9 mouse cellular contexts compared by ENCODE assay signal in genomic region chr15:90679760-90680579, GRCm38 (mm10). TPM values are rescaled to one million over a fixed set of nuclear protein-coding genes. Genes with fewer than 3 reads are reported as not detected.
DNase-seq lines count a peak whose midpoint lies in the region; ATAC-seq and TF ChIP-seq lines count a peak whose summit lies in the region.
"Had no signal": no experiment of that assay in that cellular context is flagged by ENCODE, and none has a peak within 500 bp of the region (broad histone marks: within the 10 kb centered on the region; RNA-seq: fewer than 3 reads in every experiment).

No protein-coding gene starts in this region.

- peak overlapping the region; percentile 57 for H3K9ac ChIP-seq in heart, embryonic 11.5 days (ENCODE audit: low read depth, low read length)
- H3K9ac ChIP-seq in kidney, embryonic 14.5 days (ENCODE audit: low read depth, low read length): peak overlapping the region; percentile 56; the same call in 1 of the 2 replicates
- peak overlapping the region; percentile 53 for H3K9ac ChIP-seq in liver, adult 2 months (ENCODE audit: low read depth, low read length)
- peak overlapping the region; percentile 72 for H3K9ac ChIP-seq in midbrain, postnatal 0 days (replicated peaks; ENCODE audit: low read length, poor library complexity, severe bottlenecking)

- peak; percentile 96 for TF ChIP-seq CTCF in embryonic fibroblast, embryonic 13.5 days (IDR thresholded peaks at IDR 0.05; ENCODE audit: borderline replicate concordance, insufficient read depth, low read length)
- peak; percentile 95 for TF ChIP-seq CTCF in liver, adult 2 months (IDR thresholded peaks at IDR 0.05; ENCODE audit: low read depth, low read length)
- peak; percentile 97 for TF ChIP-seq CTCF in midbrain, postnatal 0 days (IDR thresholded peaks at IDR 0.05)
- TF ChIP-seq CTCF in testis, adult 2 months (IDR thresholded peaks at IDR 0.05; ENCODE audit: control insufficient read depth, insufficient read depth, insufficient replicate concordance, low read depth, low read length): peak; percentile 99

- DNase-seq in liver, adult 2 months (ENCODE audit: extremely low read depth, low read depth, low spot score): peak; percentile 22
- peak; percentile 67 for DNase-seq in midbrain, postnatal 0 days (ENCODE audit: low spot score)

- peaks cover 26% of the 10 kb centered on the region for H3K27me3 ChIP-seq in erythroblast, embryonic 14.5 days (ENCODE audit: control insufficient read depth)
- no peaks in the 10 kb centered on the region; the same call in 1 of the 2 replicates for H3K27me3 ChIP-seq in heart, embryonic 11.5 days (ENCODE audit: control insufficient read depth, insufficient read depth, low read length)
- H3K27me3 ChIP-seq in kidney, embryonic 14.5 days (ENCODE audit: control insufficient read depth, insufficient read depth, low read length): no peaks in the 10 kb centered on the region; the same call in none of the 2 replicates
- H3K27me3 ChIP-seq in liver, adult 2 months (ENCODE audit: control insufficient read depth, insufficient read depth, low read length): no peaks in the 10 kb centered on the region
- H3K27me3 ChIP-seq in midbrain, postnatal 0 days (ENCODE audit: insufficient read depth, low read length): no peaks in the 10 kb centered on the region
- no peaks in the 10 kb centered on the region for H3K27me3 ChIP-seq in testis, adult 2 months (ENCODE audit: control insufficient read depth, insufficient read depth, low read length)

- no peaks in the 10 kb centered on the region for H3K79me2 ChIP-seq in liver, adult 2 months (ENCODE audit: control insufficient read depth, insufficient read depth, low read length)

- H3K4me1 ChIP-seq in erythroblast, embryonic 14.5 days (ENCODE audit: control insufficient read depth): peaks cover 2% of the 10 kb centered on the region; the same call in 1 of the 2 replicates
- H3K4me1 ChIP-seq in embryonic fibroblast, embryonic 13.5 days (ENCODE audit: control insufficient read depth, insufficient read depth, low read length): no peaks in the 10 kb centered on the region; the same call in 1 of the 2 replicates
- no peaks in the 10 kb centered on the region for H3K4me1 ChIP-seq in heart, embryonic 11.5 days (ENCODE audit: control insufficient read depth, insufficient read depth, low read length)
- no peaks in the 10 kb centered on the region for H3K4me1 ChIP-seq in kidney, embryonic 14.5 days (ENCODE audit: control insufficient read depth, insufficient read depth, low read length)
- no peaks in the 10 kb centered on the region for H3K4me1 ChIP-seq in liver, adult 2 months (ENCODE audit: control insufficient read depth, insufficient read depth, low read length)
- H3K4me1 ChIP-seq in midbrain, postnatal 0 days (ENCODE audit: insufficient read depth, low read length): no peaks in the 10 kb centered on the region
- H3K4me1 ChIP-seq in testis, adult 2 months (ENCODE audit: control insufficient read depth, insufficient read depth, low read length): peaks cover 8% of the 10 kb centered on the region; the same call in 1 of the 2 replicates

- peak overlapping the region; percentile 44 for H3K4me3 ChIP-seq in erythroblast, embryonic 14.5 days (replicated peaks)
- H3K4me3 ChIP-seq in embryonic fibroblast, embryonic 13.5 days (ENCODE audit: insufficient read depth, low read length): peak overlapping the region; percentile 66
- peak overlapping the region; percentile 69 for H3K4me3 ChIP-seq in heart, embryonic 11.5 days (ENCODE audit: low read depth, low read length)
- peak overlapping the region; percentile 59 for H3K4me3 ChIP-seq in kidney, embryonic 14.5 days (ENCODE audit: low read length)
- H3K4me3 ChIP-seq in liver, adult 2 months (ENCODE audit: insufficient read depth, low read depth, low read length): peak overlapping the region; percentile 70
- peak overlapping the region; percentile 70 for H3K4me3 ChIP-seq in midbrain, postnatal 0 days (ENCODE audit: low read depth, low read length)
- H3K4me3 ChIP-seq in testis, adult 2 months (ENCODE audit: control insufficient read depth, low read depth, low read length): peak overlapping the region; percentile 64

- H3K9me3 ChIP-seq in erythroblast, embryonic 14.5 days (ENCODE audit: control insufficient read depth, low read length): no peaks in the 10 kb centered on the region
- no peaks in the 10 kb centered on the region for H3K9me3 ChIP-seq in heart, embryonic 11.5 days (replicated peaks; ENCODE audit: control insufficient read depth, low read length)
- H3K9me3 ChIP-seq in kidney, embryonic 14.5 days (ENCODE audit: control insufficient read depth, low read length): no peaks in the 10 kb centered on the region
- no peaks in the 10 kb centered on the region for H3K9me3 ChIP-seq in midbrain, postnatal 0 days (ENCODE audit: low read length)

- H3K27ac ChIP-seq in embryonic fibroblast, embryonic 13.5 days (ENCODE audit: insufficient read depth, low read length): no peak overlapping the region
- H3K27ac ChIP-seq in heart, embryonic 11.5 days (ENCODE audit: low read depth, low read length): no peak overlapping the region
- H3K27ac ChIP-seq in kidney, embryonic 14.5 days (ENCODE audit: low read depth, low read length): no peak overlapping the region
- peak overlapping the region; percentile 11; the same call in 1 of the 2 replicates for H3K27ac ChIP-seq in liver, adult 2 months (replicated peaks; ENCODE audit: insufficient read depth, low read depth, low read length)
- H3K27ac ChIP-seq in midbrain, postnatal 0 days (ENCODE audit: low read depth, low read length): no peak overlapping the region
- no peak overlapping the region for H3K27ac ChIP-seq in testis, adult 2 months (ENCODE audit: control insufficient read depth, insufficient read depth, low read depth, low read length)

- TF ChIP-seq POLR2A in embryonic fibroblast, embryonic 13.5 days (IDR thresholded peaks at IDR 0.05; ENCODE audit: low read depth, low read length): no peak
- TF ChIP-seq POLR2A in liver, adult 2 months (IDR thresholded peaks at IDR 0.05; ENCODE audit: extremely low read depth, insufficient read depth, low read length): no peak
- no peak for TF ChIP-seq POLR2A in testis, adult 2 months (IDR thresholded peaks at IDR 0.05; ENCODE audit: control insufficient read depth, low read depth, low read length)

- ATAC-seq in erythroblast, adult 5-6 weeks (replicated peaks; ENCODE audit: low FRiP score, poor library complexity, severe bottlenecking): no peak
- ATAC-seq in heart, embryonic 11.5 days (replicated peaks; ENCODE audit: insufficient number of reproducible peaks, low FRiP score, low TSS enrichment): peak; percentile 74
- peak; percentile 86 for ATAC-seq in kidney, embryonic 14.5 days (ENCODE audit: low FRiP score, low TSS enrichment)
- ATAC-seq in midbrain, postnatal 0 days (ENCODE audit: low FRiP score): peak; percentile 85

- no peaks in the 10 kb centered on the region for H3K36me3 ChIP-seq in erythroblast, embryonic 14.5 days (ENCODE audit: control insufficient read depth)
- H3K36me3 ChIP-seq in heart, embryonic 11.5 days (ENCODE audit: control insufficient read depth, insufficient read depth, low read length): no peaks in the 10 kb centered on the region
- H3K36me3 ChIP-seq in kidney, embryonic 14.5 days (ENCODE audit: control insufficient read depth, insufficient read depth, low read length): no peaks in the 10 kb centered on the region
- no peaks in the 10 kb centered on the region for H3K36me3 ChIP-seq in liver, adult 2 months (ENCODE audit: control insufficient read depth, insufficient read depth, low read length)
- H3K36me3 ChIP-seq in midbrain, postnatal 0 days (ENCODE audit: insufficient read depth, low read length): no peaks in the 10 kb centered on the region
- no peaks in the 10 kb centered on the region for H3K36me3 ChIP-seq in testis, adult 2 months (ENCODE audit: control insufficient read depth, insufficient read depth, low read length)

- H3K4me2 ChIP-seq in heart, embryonic 11.5 days: peak overlapping the region; percentile 98
- peak overlapping the region; percentile 95 for H3K4me2 ChIP-seq in kidney, embryonic 14.5 days (replicated peaks; ENCODE audit: low read depth, low read length)
- H3K4me2 ChIP-seq in midbrain, postnatal 0 days (ENCODE audit: low read depth, low read length, poor library complexity, severe bottlenecking): peak overlapping the region; percentile 96

- WGBS in heart, embryonic 11.5 days (ENCODE audit: insufficient replicate concordance): 3% methylated on average over 36 of the region's 36 CpGs
- 3% methylated on average over 36 of the region's 36 CpGs for WGBS in kidney, embryonic 14.5 days
- WGBS in liver, adult 2 months: 2% methylated on average over 36 of the region's 36 CpGs
- 2% methylated on average over 36 of the region's 36 CpGs for WGBS in midbrain, postnatal 0 days

RNA-seq across cellular contexts. Expression of gene Cpne8, which starts 0.7 kb away (rescaled TPM):
- polyA plus RNA-seq in erythroblast, embryonic 14.5 days (2012): 0.24 TPM in 1 of 2 replicates, not detected in the other
- 1.9 TPM in 1 of 2 replicates, not detected in the other for total RNA-seq in erythroblast, adult 5-6 weeks (2015; ENCODE audit: low replicate concordance)
- total RNA-seq in erythroblast, adult 5-6 weeks (2017; ENCODE audit: low replicate concordance): 0.34 TPM in 1 of 2 replicates, not detected in the other
- 21.4 and 22.1 TPM in 2 replicates for polyA plus RNA-seq in embryonic fibroblast, embryonic 13.5 days (2011; ENCODE audit: insufficient read length, low read depth, missing spikeins)
- polyA plus RNA-seq in heart, embryonic 11.5 days (2014; fragmentation: Nextera tagmentation; extraction: Ambion mirVana): 4.2 and 5.4 TPM in 2 replicates
- polyA plus RNA-seq in kidney, embryonic 14.5 days (2014; fragmentation: Nextera tagmentation; extraction: Ambion mirVana): 12.7 and 13.7 TPM in 2 replicates
- total RNA-seq in liver, adult 2 months (2014; rRNA removed): 3.8 and 4.3 TPM in 2 replicates
- polyA plus RNA-seq in liver, adult 2 months (2012; rRNA removed): 3.1 and 3.3 TPM in 2 replicates
- total RNA-seq in midbrain, postnatal 0 days (2014; rRNA removed): 10.0 and 14.9 TPM in 2 replicates
- 18.1 and 18.2 TPM in 2 replicates for polyA plus RNA-seq in midbrain, postnatal 0 days (2015; fragmentation: Nextera tagmentation; extraction: Ambion mirVana)
- 2.9 and 3.6 TPM in 2 replicates for polyA plus RNA-seq in testis, adult 2 months (2012; rRNA removed)
- total RNA-seq: neutrophil, adult 5-6 weeks had no signal
